Mouse (Mus musculus): Measurements from ENCODE around the gene Ssr2. TPM values are rescaled to one million over a fixed set of nuclear protein-coding genes. Genes with fewer than 3 reads are reported as not detected.
A peak's percentile ranks its signal among the peaks of the same experiment; 100 is the strongest.

Gene Ssr2
- polyA plus RNA-seq, 1 experiment from 2014 or later = 278 TPM

DNA sequence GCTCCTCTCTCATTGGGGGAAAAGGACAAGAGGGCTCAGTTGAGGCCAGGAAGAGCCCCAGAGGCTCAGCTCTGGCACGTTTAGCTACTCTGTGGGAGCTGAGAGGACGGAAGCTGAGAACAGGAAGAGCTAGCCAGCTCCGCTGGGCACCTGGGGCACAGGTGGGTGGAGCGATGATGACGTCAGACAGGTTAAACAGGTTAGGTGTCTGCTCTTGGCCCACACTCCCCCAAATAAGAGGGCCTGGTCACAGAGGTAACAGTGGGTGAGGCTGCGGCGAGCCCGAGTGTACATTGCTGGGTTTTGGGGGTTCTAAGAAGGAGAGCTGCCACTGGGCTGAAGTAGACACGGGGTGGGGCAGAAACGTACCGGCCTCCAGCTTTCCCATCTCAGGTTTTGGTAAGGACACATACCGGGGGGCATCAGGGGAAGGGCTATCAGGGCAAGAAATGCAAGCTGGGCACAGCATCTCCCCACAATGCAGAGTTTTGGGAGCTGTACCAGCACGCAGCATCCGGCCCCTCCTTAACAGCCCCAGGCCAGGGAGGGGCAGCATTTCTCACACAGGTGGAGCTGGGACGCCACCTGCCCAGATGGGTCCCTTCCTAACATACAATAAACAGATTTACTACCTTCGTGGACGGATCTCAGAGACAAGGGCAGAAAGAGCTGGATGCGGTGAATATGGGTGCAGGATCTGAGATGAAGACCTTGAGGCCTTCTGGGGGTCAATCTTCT lies 27.3 kb upstream of the Ssr2 start, which contains the start of gene Rab25:
Gene Rab25, minus strand, starts transcription at position 121 of the 738 bp plus-strand sequence.
- ATAC-seq (ENCODE audit: insufficient read depth) = no peak
- 36% methylated on average over 18 of the region's 18 CpGs for WGBS
- no peak for TF ChIP-seq CTCF (IDR thresholded peaks at IDR 0.05; ENCODE audit: low read depth)
- no peaks in the 10 kb centered on the region for H3K9me3 ChIP-seq (ENCODE audit: low read depth, low read length)
- H3K27me3 ChIP-seq (ENCODE audit: insufficient read depth, low read length) = no peaks in the 10 kb centered on the region
- peak within 1 kb of the TSS; percentile 53 for H3K4me2 ChIP-seq
- H3K4me3 ChIP-seq (ENCODE audit: low read depth, low read length) = peak within 1 kb of the TSS; percentile 15; the same call in 1 of the 2 replicates
- H3K27ac ChIP-seq (ENCODE audit: low read depth) = peak within 1 kb of the TSS; percentile 58
- peak; percentile 77 for DNase-seq
- H3K36me3 ChIP-seq (ENCODE audit: insufficient read depth) = 0 out of 2 replicates have a peak, but pooled peaks cover 3% of the 10 kb centered on the region
- H3K9ac ChIP-seq = no peak within 1 kb of the TSS; the same call in 1 of the 2 replicates
- H3K4me1 ChIP-seq (ENCODE audit: insufficient read depth) = 0 out of 2 replicates have a peak, but pooled peaks cover 2% of the 10 kb centered on the region

DNA sequence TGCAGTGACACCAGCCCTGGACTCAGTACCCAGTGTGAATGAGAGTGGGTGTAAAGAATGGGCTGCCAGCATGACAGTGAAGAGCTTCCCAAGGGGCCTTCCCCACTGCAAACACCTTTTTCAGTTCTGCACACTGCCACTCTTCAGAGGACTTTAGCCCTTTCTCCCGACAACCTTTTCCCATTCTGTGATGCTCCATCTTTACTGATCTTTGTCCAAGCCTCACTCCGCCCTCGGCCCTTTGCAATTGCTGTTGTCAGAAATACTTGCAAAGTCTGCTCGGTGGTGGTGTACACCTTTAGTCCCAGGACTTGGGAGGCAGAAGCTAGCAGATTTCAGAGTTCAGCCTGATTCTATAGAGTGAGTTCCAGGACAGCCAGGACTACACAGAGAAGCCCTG lies 24.1 kb upstream of the Ssr2 start:
- 81% methylated on average over 4 of the region's 4 CpGs for WGBS
- H3K27ac ChIP-seq (ENCODE audit: low read depth) = no peak overlapping the region
- no peak for TF ChIP-seq CTCF (IDR thresholded peaks at IDR 0.05; ENCODE audit: low read depth)

DNA sequence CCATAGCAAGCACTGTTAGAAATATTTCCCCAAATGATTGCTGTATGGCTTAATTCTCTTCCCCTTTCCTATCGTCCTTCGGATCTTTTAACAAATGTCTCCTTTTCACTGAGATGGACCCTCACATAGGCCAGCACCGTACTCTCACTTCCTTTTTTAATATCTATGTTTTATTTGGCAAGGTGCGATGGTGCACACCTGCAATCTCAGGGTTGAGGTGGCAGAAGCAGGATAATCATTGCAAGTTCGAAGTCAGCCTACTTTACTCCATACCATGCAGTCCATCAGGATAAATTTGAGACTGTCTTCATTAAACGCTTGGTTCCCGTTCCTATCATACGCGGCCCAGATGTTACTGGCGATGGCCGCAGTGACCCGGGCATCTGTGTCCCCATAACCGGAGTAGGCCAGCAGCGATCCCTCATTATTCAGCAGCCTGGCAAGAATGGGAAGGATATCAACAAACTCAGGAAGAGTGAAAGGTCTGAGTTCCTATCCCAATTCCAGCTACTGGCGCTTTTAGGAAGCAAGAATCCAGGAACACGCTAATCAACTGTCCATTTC lies 23.5 kb upstream of the Ssr2 start:
- WGBS = 16% methylated on average over 16 of the region's 16 CpGs
- H3K4me3 ChIP-seq (ENCODE audit: low read depth, low read length) = peak overlapping the region; percentile 91
- 0 out of 2 replicates have a peak, but pooled peaks cover 7% of the 10 kb centered on the region for H3K4me1 ChIP-seq (ENCODE audit: insufficient read depth)
- DNase-seq = no peak
- H3K9me3 ChIP-seq (ENCODE audit: low read depth, low read length) = no peaks in the 10 kb centered on the region
- H3K4me2 ChIP-seq = peak overlapping the region; percentile 92
- H3K36me3 ChIP-seq (ENCODE audit: insufficient read depth) = peaks cover 19% of the 10 kb centered on the region
- H3K27me3 ChIP-seq (ENCODE audit: insufficient read depth, low read length) = no peaks in the 10 kb centered on the region
- peak overlapping the region; percentile 60 for H3K9ac ChIP-seq
- ATAC-seq (ENCODE audit: insufficient read depth) = no peak
- peak overlapping the region; percentile 74 for H3K27ac ChIP-seq (ENCODE audit: low read depth)
- TF ChIP-seq CTCF (IDR thresholded peaks at IDR 0.05; ENCODE audit: low read depth) = no peak

More for the DNA sequence above, 24.1 kb upstream of the Ssr2 start:
- no peaks in the 10 kb centered on the region for H3K27me3 ChIP-seq (ENCODE audit: insufficient read depth, low read length)
- H3K4me2 ChIP-seq = peak overlapping the region; percentile 92
- ATAC-seq (ENCODE audit: insufficient read depth) (no peak), DNase-seq (no peak)
- peaks cover 13% of the 10 kb centered on the region for H3K36me3 ChIP-seq (ENCODE audit: insufficient read depth)
- 0 out of 2 replicates have a peak, but pooled peaks cover 7% of the 10 kb centered on the region for H3K4me1 ChIP-seq (ENCODE audit: insufficient read depth)
- H3K4me3 ChIP-seq (ENCODE audit: low read depth, low read length) = peak overlapping the region; percentile 91; the same call in 1 of the 2 replicates
- no peak overlapping the region for H3K9ac ChIP-seq
- H3K9me3 ChIP-seq (ENCODE audit: low read depth, low read length) = no peaks in the 10 kb centered on the region

DNA sequence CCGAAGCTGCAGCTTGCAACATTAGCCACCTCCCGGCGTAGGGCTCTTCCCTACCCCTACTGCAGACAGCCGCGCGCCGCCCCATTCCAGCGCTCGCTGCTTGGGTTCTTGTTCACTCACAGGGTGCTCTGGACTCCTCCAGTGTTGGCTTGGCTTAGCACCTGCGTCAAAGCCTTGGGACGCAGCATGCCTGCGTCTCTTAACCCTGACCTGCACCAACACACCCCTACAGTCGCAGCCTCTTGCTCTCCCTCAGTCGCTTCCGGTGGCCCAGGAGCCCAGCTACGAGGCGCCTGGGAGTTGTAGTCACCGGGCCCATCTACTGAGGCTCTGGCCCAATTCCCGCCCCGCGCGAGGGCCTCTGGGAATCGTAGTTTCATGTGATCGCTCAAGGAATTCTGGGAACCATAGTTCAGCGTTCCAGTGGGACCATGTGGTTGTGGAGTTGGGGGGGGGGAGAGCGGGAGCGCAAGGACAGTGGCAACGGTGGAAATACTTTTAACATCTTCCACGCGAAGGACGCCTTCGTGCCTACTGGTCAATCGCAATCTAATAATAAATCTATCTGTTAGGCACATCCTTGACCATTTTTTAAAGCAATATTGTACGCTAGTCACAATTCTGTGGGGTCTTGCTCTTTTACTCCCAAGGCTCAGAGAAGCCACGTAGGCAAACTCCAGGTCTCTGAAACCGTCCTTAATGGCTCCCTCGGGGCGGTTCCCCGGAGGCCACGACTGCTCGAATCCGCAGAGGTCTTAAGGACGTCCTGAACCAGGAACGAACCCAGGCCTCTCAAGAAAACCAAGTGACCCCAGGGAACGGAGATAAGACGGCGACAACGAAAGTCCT lies 22.8 kb upstream of the Ssr2 start, which contains the start of gene Lamtor2:
Gene Lamtor2, minus strand, starts transcription at position 399 of the 849 bp plus-strand sequence.
- WGBS = under 1% methylated on average over 48 of the region's 48 CpGs
- peak; percentile 91 for ATAC-seq (ENCODE audit: insufficient read depth)

DNA sequence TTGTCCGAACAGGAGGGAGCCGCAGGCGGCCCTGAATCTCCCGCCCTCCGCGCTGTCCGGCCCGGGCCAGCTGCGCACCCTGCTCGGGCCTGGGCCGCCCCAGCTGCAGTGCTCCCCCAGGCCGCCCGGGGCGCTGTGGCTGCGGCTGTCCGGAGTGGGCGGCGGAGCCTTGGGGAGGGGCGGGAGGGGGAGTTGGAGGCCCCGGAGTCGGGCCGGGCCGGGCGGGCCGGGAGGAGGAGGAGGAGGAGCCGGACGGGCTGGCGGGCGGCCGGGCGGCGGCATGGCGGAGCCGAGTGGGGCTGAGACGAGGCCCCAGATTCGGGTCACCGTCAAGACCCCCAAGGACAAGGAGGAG lies 22.2 kb upstream of the Ssr2 start, which contains the start of gene Ubqln4:
Gene Ubqln4, plus strand, starts transcription at position 234 of the 355 bp plus-strand sequence.
- under 1% methylated on average over 30 of the region's 37 CpGs for WGBS
- Histone ChIP-seq H3K9me3 (ENCODE audit: low read depth, low read length) (no peaks in the 10 kb centered on the region), H3K27me3 (ENCODE audit: insufficient read depth, low read length) (no peaks in the 10 kb centered on the region), H3K4me1 (ENCODE audit: insufficient read depth) (0 out of 2 replicates have a peak, but pooled peaks cover 7% of the 10 kb centered on the region), H3K4me3 (ENCODE audit: low read depth, low read length) (peak within 1 kb of the TSS; percentile 91), H3K27ac (ENCODE audit: low read depth) (peak within 1 kb of the TSS; percentile 99), H3K4me2 (peak within 1 kb of the TSS; percentile 92), H3K9ac (peak within 1 kb of the TSS; percentile 88), H3K36me3 (ENCODE audit: insufficient read depth) (peaks cover 32% of the 10 kb centered on the region)
- peak; percentile 92 for ATAC-seq (ENCODE audit: insufficient read depth)
- DNase-seq = peak; percentile 93
- peak; percentile 63 for TF ChIP-seq CTCF (IDR thresholded peaks at IDR 0.05; ENCODE audit: low read depth)

More for the DNA sequence above, 22.8 kb upstream of the Ssr2 start, which contains the start of gene Lamtor2:
- peaks cover 26% of the 10 kb centered on the region for H3K36me3 ChIP-seq (ENCODE audit: insufficient read depth)
- H3K27me3 ChIP-seq (ENCODE audit: insufficient read depth, low read length) = no peaks in the 10 kb centered on the region
- no peak for TF ChIP-seq CTCF (IDR thresholded peaks at IDR 0.05; ENCODE audit: low read depth)
- peak within 1 kb of the TSS; percentile 88 for H3K9ac ChIP-seq
- DNase-seq = peak; percentile 99
- H3K4me2 ChIP-seq = peak within 1 kb of the TSS; percentile 92
- H3K4me3 ChIP-seq (ENCODE audit: low read depth, low read length) = peak within 1 kb of the TSS; percentile 91
- H3K9me3 ChIP-seq (ENCODE audit: low read depth, low read length) = no peaks in the 10 kb centered on the region
- peak within 1 kb of the TSS; percentile 99 for H3K27ac ChIP-seq (ENCODE audit: low read depth)
- 0 out of 2 replicates have a peak, but pooled peaks cover 7% of the 10 kb centered on the region for H3K4me1 ChIP-seq (ENCODE audit: insufficient read depth)

DNA sequence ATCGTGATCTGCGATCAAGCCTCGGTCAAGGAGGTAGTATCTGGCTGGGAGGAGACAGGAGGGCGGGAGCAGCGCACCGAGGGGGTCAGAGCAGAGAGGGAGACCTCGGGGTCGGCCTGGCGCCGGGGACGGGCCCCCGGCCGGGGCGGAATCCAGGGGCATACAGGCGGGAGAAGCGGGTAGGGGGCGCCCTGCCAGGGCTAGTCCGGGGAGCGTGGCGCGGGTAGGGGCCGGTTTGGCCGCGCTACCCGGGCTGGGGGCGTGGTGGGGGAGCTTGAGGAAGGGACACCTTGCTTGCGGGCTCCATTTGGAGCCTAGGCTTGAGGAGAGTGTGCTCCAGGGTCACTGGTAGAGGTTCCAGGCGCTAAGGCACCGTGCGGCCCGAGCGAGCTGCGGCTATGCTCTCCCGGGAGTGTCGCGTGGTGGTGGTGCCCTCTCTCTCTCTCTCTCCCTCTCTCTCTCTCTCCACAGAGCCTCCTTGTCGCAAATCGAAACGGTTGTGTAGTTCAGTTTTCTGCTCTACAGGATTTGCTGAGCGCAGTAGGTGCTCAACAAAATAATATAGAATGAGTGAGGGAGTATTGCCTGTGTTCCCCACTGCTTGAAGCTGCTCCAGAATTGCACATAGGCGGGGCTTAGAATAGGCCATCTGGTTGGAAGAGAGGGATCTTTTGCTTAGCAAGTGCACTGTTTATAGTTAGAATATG lies 21.6 kb upstream of the Ssr2 start:
- no peak for TF ChIP-seq CTCF (IDR thresholded peaks at IDR 0.05; ENCODE audit: low read depth)
- Histone ChIP-seq H3K4me1 (ENCODE audit: insufficient read depth) (0 out of 2 replicates have a peak, but pooled peaks cover 7% of the 10 kb centered on the region), H3K36me3 (ENCODE audit: insufficient read depth) (peaks cover 37% of the 10 kb centered on the region), H3K27me3 (ENCODE audit: insufficient read depth, low read length) (no peaks in the 10 kb centered on the region), H3K4me3 (ENCODE audit: low read depth, low read length) (peak overlapping the region; percentile 91), H3K4me2 (peak overlapping the region; percentile 92), H3K27ac (ENCODE audit: low read depth) (peak overlapping the region; percentile 99), H3K9ac (peak overlapping the region; percentile 88), H3K9me3 (ENCODE audit: low read depth, low read length) (no peaks in the 10 kb centered on the region)
- ATAC-seq (ENCODE audit: insufficient read depth) = peak; percentile 50
- under 1% methylated on average over 41 of the region's 41 CpGs for WGBS
- peak; percentile 66 for DNase-seq

Data from lung, embryonic 14.5 days (tissue).